ENCODE assay signal across 20 mouse cellular contexts in genomic region chr2:101433141-101433895, GRCm38 (mm10).
DNase-seq lines count a peak whose midpoint lies in the region; ATAC-seq and TF ChIP-seq lines count a peak whose summit lies in the region.
"Had no signal": no experiment of that assay in that cellular context is flagged by ENCODE, and none has a peak within 500 bp of the region (broad histone marks: within the 10 kb centered on the region; RNA-seq: fewer than 3 reads in every experiment).

No protein-coding gene starts in this region.

- WGBS in hindbrain, embryonic 16.5 days = 81% methylated on average over 8 of the region's 8 CpGs
- 84% methylated on average over 8 of the region's 8 CpGs for WGBS in hindbrain, postnatal 0 days

- no peaks in the 10 kb centered on the region for H3K36me3 ChIP-seq in hindbrain, embryonic 16.5 days (ENCODE audit: control insufficient read depth, insufficient read depth, low read length)
- no peaks in the 10 kb centered on the region for H3K36me3 ChIP-seq in hindbrain, postnatal 0 days (ENCODE audit: insufficient read depth, low read length)
- H3K36me3 ChIP-seq: embryonic facial prominence, embryonic 15.5 days; forebrain, embryonic 10.5 days; heart, embryonic 10.5 days; intestine, embryonic 15.5 days had no signal

- DNase-seq in hindbrain, postnatal 0 days (ENCODE audit: low spot score) = no peak
- peak; percentile 61 to 87 for DNase-seq in adrenal gland, adult (ENCODE audit: inconsistent age in 2 of 2, low spot score in 1 of 2)
- peak; percentile 73 for DNase-seq in adrenal gland, adult 2 months
- DNase-seq in adrenal gland, postnatal 25 days = peak; percentile 2
- no peak for DNase-seq in right cerebral cortex, postnatal 14 days
- no peak for DNase-seq in urinary bladder, adult 18-20 months (ENCODE audit: low spot score in 2 of 2)
- DNase-seq: embryo, embryonic 11 days; gastrocnemius, adult 2 months; gastrocnemius, postnatal 25 days; heart, adult 18-20 months; heart, postnatal 10 days; kidney, adult 2 months had no signal

- no peak overlapping the region for H3K4me2 ChIP-seq in hindbrain, embryonic 16.5 days (ENCODE audit: low read length)
- no peak overlapping the region for H3K4me2 ChIP-seq in hindbrain, postnatal 0 days (ENCODE audit: low read depth, low read length)
- H3K4me2 ChIP-seq: embryonic facial prominence, embryonic 15.5 days; hindbrain, embryonic 14.5 days; intestine, embryonic 15.5 days had no signal

- H3K27me3 ChIP-seq in hindbrain, embryonic 16.5 days (replicated peaks; ENCODE audit: control insufficient read depth, insufficient read depth, low read length) = no peaks in the 10 kb centered on the region
- H3K27me3 ChIP-seq in hindbrain, postnatal 0 days (ENCODE audit: insufficient read depth, low read length) = no peaks in the 10 kb centered on the region
- H3K27me3 ChIP-seq: embryonic facial prominence, embryonic 15.5 days; intestine, embryonic 15.5 days had no signal

- H3K4me3 ChIP-seq in hindbrain, embryonic 16.5 days (ENCODE audit: low read length) = no peak overlapping the region
- H3K4me3 ChIP-seq in hindbrain, postnatal 0 days (ENCODE audit: low read length) = no peak overlapping the region
- H3K4me3 ChIP-seq: embryonic facial prominence, embryonic 15.5 days; erythroblast, embryonic 14.5 days; forebrain, embryonic 10.5 days; gastrocnemius, adult 2 months; heart, embryonic 10.5 days; intestine, embryonic 15.5 days had no signal

- no peaks in the 10 kb centered on the region for H3K4me1 ChIP-seq in hindbrain, embryonic 16.5 days (ENCODE audit: control insufficient read depth, insufficient read depth, low read depth, low read length)
- no peaks in the 10 kb centered on the region for H3K4me1 ChIP-seq in hindbrain, postnatal 0 days (ENCODE audit: insufficient read depth, low read length)
- H3K4me1 ChIP-seq: embryonic facial prominence, embryonic 15.5 days; forebrain, embryonic 10.5 days; heart, embryonic 10.5 days; intestine, embryonic 15.5 days had no signal

- no peaks in the 10 kb centered on the region for H3K9me3 ChIP-seq in hindbrain, embryonic 16.5 days (ENCODE audit: control insufficient read depth, low read length)
- no peaks in the 10 kb centered on the region for H3K9me3 ChIP-seq in hindbrain, postnatal 0 days (ENCODE audit: low read length)
- H3K9me3 ChIP-seq: embryonic facial prominence, embryonic 15.5 days; forebrain, embryonic 10.5 days; heart, embryonic 10.5 days; intestine, embryonic 15.5 days had no signal

- H3K27ac ChIP-seq in hindbrain, embryonic 16.5 days (ENCODE audit: low read depth, low read length) = no peak overlapping the region
- no peak overlapping the region for H3K27ac ChIP-seq in hindbrain, postnatal 0 days
- H3K27ac ChIP-seq: embryonic facial prominence, embryonic 15.5 days; forebrain, embryonic 10.5 days; gastrocnemius, adult 2 months; heart, embryonic 10.5 days; hindbrain, embryonic 14.5 days; intestine, embryonic 15.5 days had no signal

- TF ChIP-seq CTCF in hindbrain, postnatal 0 days (IDR thresholded peaks at IDR 0.05; ENCODE audit: low read depth) = no peak

- peak; percentile 85 for ATAC-seq in hindbrain, embryonic 16.5 days
- ATAC-seq in hindbrain, postnatal 0 days = no peak
- ATAC-seq: forebrain, embryonic 14.5 days; intestine, embryonic 15.5 days had no signal

- no peak overlapping the region for H3K9ac ChIP-seq in hindbrain, embryonic 16.5 days (ENCODE audit: low read depth, low read length)
- no peak overlapping the region for H3K9ac ChIP-seq in hindbrain, postnatal 0 days (replicated peaks; ENCODE audit: low read length)
- H3K9ac ChIP-seq: embryonic facial prominence, embryonic 15.5 days; hindbrain, embryonic 14.5 days; intestine, embryonic 15.5 days had no signal

Comparison
In these comparisons a context has a peak if more than half of its experiments do, and no peak if none do; other contexts are left out.
1. DNase-seq: peak in adrenal gland, adult (2 of 2), adrenal gland, adult 2 months (single experiment) and adrenal gland, postnatal 25 days (single experiment); none in hindbrain, postnatal 0 days (single experiment), right cerebral cortex, postnatal 14 days (single experiment) and urinary bladder, adult 18-20 months (0 of 2).